ENCODE assay signal across 18 mouse cellular contexts in the genomic region with DNA sequence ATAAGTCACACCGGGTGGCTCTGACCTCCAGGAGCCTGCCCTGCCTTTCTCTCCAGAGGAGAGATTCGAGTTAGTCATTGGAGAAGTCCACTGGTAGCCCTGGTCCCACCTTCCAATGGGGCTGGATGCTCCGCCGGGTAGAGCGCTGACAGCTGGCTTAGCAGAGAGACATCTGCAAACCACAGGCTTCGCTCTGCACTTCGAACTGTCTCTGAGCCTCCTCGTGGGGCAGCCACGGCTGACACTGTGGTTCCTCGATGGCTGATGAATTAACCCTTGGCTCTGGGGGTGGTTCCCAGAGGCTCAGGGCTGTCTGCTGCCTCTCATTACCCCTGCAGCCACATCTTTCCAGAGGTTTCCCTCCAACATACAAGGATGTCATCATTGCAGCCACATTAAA.
DNase-seq lines count a peak whose midpoint lies in the region; ATAC-seq lines count a peak whose summit lies in the region.
"Had no signal": no experiment of that assay in that cellular context is flagged by ENCODE, and none has a peak within 500 bp of the region (broad histone marks: within the 10 kb centered on the region; RNA-seq: fewer than 3 reads in every experiment).

No protein-coding gene starts in this region.

- ATAC-seq in kidney, embryonic 15.5 days (replicated peaks; ENCODE audit: low FRiP score), result no peak
- ATAC-seq in embryonic facial prominence, embryonic 15.5 days (ENCODE audit: insufficient number of reproducible peaks, low FRiP score, low TSS enrichment, low read depth), result 0 out of 2 replicates have a peak, but pooled peaks have one; percentile 48
- ATAC-seq: forebrain, embryonic 16.5 days had no signal

- WGBS in kidney, embryonic 15.5 days, result 55% methylated on average over 10 of the region's 10 CpGs
- 33% methylated on average over 10 of the region's 10 CpGs for WGBS in embryonic facial prominence, embryonic 15.5 days

- DNase-seq in heart, adult 11 months, result peak; percentile 70
- DNase-seq in heart, adult 18-20 months, result no peak
- DNase-seq in kidney, adult 9 months, result peak; percentile 56
- DNase-seq in kidney, postnatal 25 days, result peak; percentile 13 to 59
- DNase-seq in ovary, postnatal 36 days (ENCODE audit: low spot score), result no peak
- no peak for DNase-seq in lung, postnatal 25 days (ENCODE audit: low spot score)
- DNase-seq: adrenal gland, postnatal 10 days; cerebellum, adult 11 months; cerebellum, adult 8-10 months; cerebellum, postnatal 14 days; gastrocnemius, postnatal 10 days; heart, postnatal 36 days had no signal

- no peaks in the 10 kb centered on the region for H3K36me3 ChIP-seq in kidney, embryonic 15.5 days
- no peaks in the 10 kb centered on the region for H3K36me3 ChIP-seq in embryonic facial prominence, embryonic 15.5 days
- H3K36me3 ChIP-seq: forebrain, embryonic 12.5 days; heart, embryonic 13.5 days; hindbrain, embryonic 12.5 days had no signal

- H3K9ac ChIP-seq in kidney, embryonic 15.5 days, result no peak overlapping the region
- H3K9ac ChIP-seq in embryonic facial prominence, embryonic 15.5 days, result no peak overlapping the region
- H3K9ac ChIP-seq: forebrain, embryonic 12.5 days; heart, embryonic 13.5 days; hindbrain, embryonic 12.5 days had no signal

- H3K4me2 ChIP-seq in kidney, embryonic 15.5 days, result no peak overlapping the region
- H3K4me2 ChIP-seq in embryonic facial prominence, embryonic 15.5 days (replicated peaks), result no peak overlapping the region
- H3K4me2 ChIP-seq: forebrain, embryonic 12.5 days; heart, embryonic 13.5 days; hindbrain, embryonic 12.5 days had no signal

- no peaks in the 10 kb centered on the region for H3K27me3 ChIP-seq in kidney, embryonic 15.5 days
- peaks cover 45% of the 10 kb centered on the region for H3K27me3 ChIP-seq in embryonic facial prominence, embryonic 15.5 days
- H3K27me3 ChIP-seq: forebrain, embryonic 12.5 days; heart, embryonic 13.5 days; hindbrain, embryonic 12.5 days had no signal

- no peak overlapping the region for H3K27ac ChIP-seq in kidney, embryonic 15.5 days
- no peak overlapping the region for H3K27ac ChIP-seq in embryonic facial prominence, embryonic 15.5 days (replicated peaks)
- H3K27ac ChIP-seq: forebrain, embryonic 12.5 days; heart, embryonic 13.5 days; hindbrain, embryonic 12.5 days had no signal

- H3K4me1 ChIP-seq in kidney, embryonic 15.5 days, result peaks cover 5% of the 10 kb centered on the region
- peaks cover 11% of the 10 kb centered on the region for H3K4me1 ChIP-seq in embryonic facial prominence, embryonic 15.5 days
- H3K4me1 ChIP-seq: forebrain, embryonic 12.5 days had no signal

- no peak overlapping the region for H3K4me3 ChIP-seq in kidney, embryonic 15.5 days (replicated peaks)
- H3K4me3 ChIP-seq in embryonic facial prominence, embryonic 15.5 days (replicated peaks), result no peak overlapping the region
- H3K4me3 ChIP-seq: forebrain, embryonic 12.5 days; heart, embryonic 13.5 days; hindbrain, embryonic 12.5 days had no signal

- no peaks in the 10 kb centered on the region for H3K9me3 ChIP-seq in kidney, embryonic 15.5 days (replicated peaks)
- no peaks in the 10 kb centered on the region for H3K9me3 ChIP-seq in embryonic facial prominence, embryonic 15.5 days (replicated peaks)
- H3K9me3 ChIP-seq: forebrain, embryonic 12.5 days; heart, embryonic 13.5 days; hindbrain, embryonic 12.5 days had no signal

Comparison
In these comparisons a context has a peak if more than half of its experiments do, and no peak if none do; other contexts are left out.
1. DNase-seq: peak in heart, adult 11 months (single experiment), kidney, adult 9 months (single experiment) and kidney, postnatal 25 days (2 of 2); none in heart, adult 18-20 months (0 of 2), ovary, postnatal 36 days (single experiment) and lung, postnatal 25 days (single experiment).